Comparison of ENCODE assay signal across 8 mouse cellular contexts in the genomic region with DNA sequence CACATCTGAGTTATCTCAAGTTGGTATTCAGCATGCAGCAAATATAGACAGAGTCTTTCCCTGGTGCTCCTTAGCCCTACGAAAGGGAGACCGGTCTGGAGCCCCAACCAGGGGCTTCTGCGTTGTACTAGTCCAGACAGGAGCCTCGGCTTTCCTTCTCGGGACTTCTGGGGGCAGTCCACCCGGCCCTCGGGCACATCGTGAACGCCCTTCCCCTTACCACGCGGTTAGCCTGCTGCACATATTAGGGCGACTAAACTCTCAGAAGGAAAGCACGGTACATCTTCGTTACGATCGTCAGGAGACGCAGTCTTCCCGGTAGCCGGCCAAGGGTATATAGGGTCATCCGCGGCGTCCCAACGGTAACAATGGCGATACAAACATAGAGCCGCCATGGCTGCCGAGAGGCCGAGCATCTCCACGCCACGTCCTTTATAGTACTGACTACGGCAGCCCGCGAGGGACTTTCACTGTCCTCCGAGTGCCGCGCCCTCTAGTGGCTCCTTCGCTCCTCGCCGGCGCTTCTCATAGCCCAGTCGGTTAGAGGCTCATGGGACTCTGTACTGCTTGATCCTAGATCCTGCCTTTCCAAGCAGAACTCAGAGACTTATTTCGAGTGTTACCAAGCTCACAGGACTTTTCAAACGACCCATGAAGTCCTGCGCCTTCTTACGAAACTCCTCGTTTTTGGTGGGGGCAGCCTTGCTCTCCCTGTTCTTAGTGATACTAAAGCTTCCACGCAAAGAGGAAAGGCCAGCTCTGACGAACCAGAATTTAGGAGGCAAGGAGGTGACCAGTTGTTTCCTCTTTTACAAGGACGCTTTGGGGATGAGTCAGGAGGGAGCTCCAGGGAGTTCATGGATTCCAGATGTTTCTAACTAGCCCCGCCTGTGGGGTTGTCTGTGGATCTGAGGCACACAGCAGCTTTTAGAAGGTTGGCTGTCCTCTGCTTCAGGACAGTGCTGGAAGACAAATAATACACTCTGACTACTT. TPM values are rescaled to one million over a fixed set of nuclear protein-coding genes. Genes with fewer than 3 reads are reported as not detected.
DNase-seq lines count a peak whose midpoint lies in the region; ATAC-seq and TF ChIP-seq lines count a peak whose summit lies in the region.

No protein-coding gene starts in this region.

- ATAC-seq in kidney, embryonic 14.5 days (ENCODE audit: low FRiP score, low TSS enrichment), result peak; percentile 79
- peak; percentile 92 for ATAC-seq in limb, embryonic 14.5 days (ENCODE audit: low FRiP score, low read depth)
- peak; percentile 76 for ATAC-seq in midbrain, embryonic 16.5 days

- H3K4me2 ChIP-seq in kidney, embryonic 14.5 days (replicated peaks; ENCODE audit: low read depth, low read length), result peak overlapping the region; percentile 77
- H3K4me2 ChIP-seq in limb, embryonic 14.5 days (replicated peaks; ENCODE audit: low read depth, low read length, severe bottlenecking), result peak overlapping the region; percentile 44
- H3K4me2 ChIP-seq in midbrain, embryonic 16.5 days (ENCODE audit: low read length), result peak overlapping the region; percentile 77

- H3K9me3 ChIP-seq in heart, embryonic 10.5 days, result no peaks in the 10 kb centered on the region
- no peaks in the 10 kb centered on the region for H3K9me3 ChIP-seq in kidney, embryonic 14.5 days (ENCODE audit: control insufficient read depth, low read length)
- H3K9me3 ChIP-seq in limb, embryonic 14.5 days (ENCODE audit: control insufficient read depth, low read length), result no peaks in the 10 kb centered on the region
- no peaks in the 10 kb centered on the region for H3K9me3 ChIP-seq in midbrain, embryonic 16.5 days (replicated peaks; ENCODE audit: control insufficient read depth, low read length, poor library complexity, severe bottlenecking)

- no peaks in the 10 kb centered on the region for H3K27me3 ChIP-seq in heart, embryonic 10.5 days (ENCODE audit: insufficient read depth, poor library complexity, severe bottlenecking)
- H3K27me3 ChIP-seq in kidney, embryonic 14.5 days (ENCODE audit: control insufficient read depth, insufficient read depth, low read length), result no peaks in the 10 kb centered on the region
- H3K27me3 ChIP-seq in limb, embryonic 14.5 days (ENCODE audit: control insufficient read depth, insufficient read depth, low read length), result no peaks in the 10 kb centered on the region
- no peaks in the 10 kb centered on the region for H3K27me3 ChIP-seq in midbrain, embryonic 16.5 days (ENCODE audit: control insufficient read depth, insufficient read depth, low read depth, low read length)
- H3K27me3 ChIP-seq in spleen, adult 2 months (ENCODE audit: control insufficient read depth, insufficient read depth, low read length), result no peaks in the 10 kb centered on the region

- peak; percentile 96 to 97 for DNase-seq in B cell, adult 2 months
- peak; percentile 98 for DNase-seq in brain, adult 2 months (ENCODE audit: low read depth, low spot score)
- DNase-seq in heart, embryonic 10.5 days (ENCODE audit: low spot score), result peak; percentile 96
- DNase-seq in limb, embryonic 14.5 days (ENCODE audit: low spot score), result peak; percentile 97
- DNase-seq in spleen, adult 2 months (ENCODE audit: low read depth in 1 of 2, low spot score in 2 of 2), result peak; percentile 86 to 93

- peaks cover 15% of the 10 kb centered on the region; the same call in 1 of the 2 replicates for H3K4me1 ChIP-seq in embryonic fibroblast, embryonic 13.5 days (ENCODE audit: control insufficient read depth, insufficient read depth, low read length)
- peaks cover 41% of the 10 kb centered on the region for H3K4me1 ChIP-seq in heart, embryonic 10.5 days
- peaks cover 16% of the 10 kb centered on the region for H3K4me1 ChIP-seq in kidney, embryonic 14.5 days (ENCODE audit: control insufficient read depth, insufficient read depth, low read length)
- peaks cover 18% of the 10 kb centered on the region for H3K4me1 ChIP-seq in limb, embryonic 14.5 days (ENCODE audit: control insufficient read depth, insufficient read depth, low read length)
- peaks cover 25% of the 10 kb centered on the region for H3K4me1 ChIP-seq in midbrain, embryonic 16.5 days (ENCODE audit: control insufficient read depth, insufficient read depth, low read length)
- H3K4me1 ChIP-seq in spleen, adult 2 months (ENCODE audit: control insufficient read depth, insufficient read depth, insufficient read length), result peaks cover 14% of the 10 kb centered on the region; the same call in 1 of the 2 replicates

- WGBS in heart, embryonic 10.5 days, result 4% methylated on average over 49 of the region's 49 CpGs
- 4% methylated on average over 49 of the region's 49 CpGs for WGBS in kidney, embryonic 14.5 days
- 3% methylated on average over 49 of the region's 49 CpGs for WGBS in limb, embryonic 14.5 days
- 5% methylated on average over 49 of the region's 49 CpGs for WGBS in midbrain, embryonic 16.5 days
- WGBS in spleen, adult 2 months, result 6% methylated on average over 49 of the region's 49 CpGs

- peak overlapping the region; percentile 98 for H3K4me3 ChIP-seq in embryonic fibroblast, embryonic 13.5 days (ENCODE audit: insufficient read depth, low read length)
- peak overlapping the region; percentile 86 for H3K4me3 ChIP-seq in heart, embryonic 10.5 days
- peak overlapping the region; percentile 98 for H3K4me3 ChIP-seq in kidney, embryonic 14.5 days (ENCODE audit: low read length)
- peak overlapping the region; percentile 96 for H3K4me3 ChIP-seq in limb, embryonic 14.5 days (replicated peaks; ENCODE audit: low read length)
- peak overlapping the region; percentile 75 for H3K4me3 ChIP-seq in midbrain, embryonic 16.5 days (ENCODE audit: low read depth, low read length)
- peak overlapping the region; percentile 98 for H3K4me3 ChIP-seq in spleen, adult 2 months (ENCODE audit: extremely low read depth, insufficient read depth, insufficient read length)

- peak overlapping the region; percentile 87 for H3K9ac ChIP-seq in kidney, embryonic 14.5 days (ENCODE audit: low read depth, low read length)
- H3K9ac ChIP-seq in limb, embryonic 14.5 days (ENCODE audit: low read depth, low read length, severe bottlenecking), result peak overlapping the region; percentile 95
- peak overlapping the region; percentile 81 for H3K9ac ChIP-seq in midbrain, embryonic 16.5 days (ENCODE audit: low read depth, low read length)

- peak; percentile 64; the same call in 1 of the 2 replicates for TF ChIP-seq CTCF in embryonic fibroblast, embryonic 13.5 days (IDR thresholded peaks at IDR 0.05; ENCODE audit: borderline replicate concordance, insufficient read depth, low read length)
- peak; percentile 98 for TF ChIP-seq CTCF in spleen, adult 2 months (IDR thresholded peaks at IDR 0.05; ENCODE audit: extremely low read depth, insufficient read depth, insufficient read length, insufficient replicate concordance)

- H3K27ac ChIP-seq in embryonic fibroblast, embryonic 13.5 days (ENCODE audit: insufficient read depth, low read length), result peak overlapping the region; percentile 97
- peak overlapping the region; percentile 94 for H3K27ac ChIP-seq in heart, embryonic 10.5 days
- H3K27ac ChIP-seq in kidney, embryonic 14.5 days (ENCODE audit: low read depth, low read length), result peak overlapping the region; percentile 75
- H3K27ac ChIP-seq in limb, embryonic 14.5 days (replicated peaks; ENCODE audit: low read depth, low read length), result peak overlapping the region; percentile 83
- H3K27ac ChIP-seq in midbrain, embryonic 16.5 days (ENCODE audit: low read length), result peak overlapping the region; percentile 83
- peak overlapping the region; percentile 82 for H3K27ac ChIP-seq in spleen, adult 2 months (ENCODE audit: insufficient read depth, low read length)

- peak; percentile 98 for TF ChIP-seq POLR2A in embryonic fibroblast, embryonic 13.5 days (IDR thresholded peaks at IDR 0.05; ENCODE audit: low read depth, low read length)
- peak; percentile 97; the same call in 1 of the 2 replicates for TF ChIP-seq POLR2A in limb, embryonic 14.5 days (IDR thresholded peaks at IDR 0.05; ENCODE audit: borderline replicate concordance, extremely low read depth, insufficient read depth, insufficient read length)
- TF ChIP-seq POLR2A in spleen, adult 2 months (IDR thresholded peaks at IDR 0.05; ENCODE audit: low read depth, low read length), result peak; percentile 87

- peaks cover 41% of the 10 kb centered on the region for H3K36me3 ChIP-seq in heart, embryonic 10.5 days
- peaks cover 35% of the 10 kb centered on the region for H3K36me3 ChIP-seq in kidney, embryonic 14.5 days (ENCODE audit: control insufficient read depth, insufficient read depth, low read length)
- peaks cover 39% of the 10 kb centered on the region for H3K36me3 ChIP-seq in limb, embryonic 14.5 days (ENCODE audit: control insufficient read depth, insufficient read depth, low read length)
- H3K36me3 ChIP-seq in midbrain, embryonic 16.5 days (ENCODE audit: control insufficient read depth, insufficient read depth, low read length), result peaks cover 22% of the 10 kb centered on the region
- peaks cover 13% of the 10 kb centered on the region for H3K36me3 ChIP-seq in spleen, adult 2 months (ENCODE audit: control insufficient read depth, insufficient read depth, low read length)

RNA-seq across cellular contexts. Expression of a gene that starts 11.9 kb away (rescaled TPM):
- 12.0 and 16.3 TPM in 2 replicates for polyA plus RNA-seq in embryonic fibroblast, embryonic 13.5 days (2011; ENCODE audit: insufficient read length, low read depth, missing spikeins)
- polyA plus RNA-seq in heart, embryonic 10.5 days (2016; fragmentation: Nextera tagmentation; extraction: Ambion mirVana), result 15.7 and 18.2 TPM in 2 replicates
- polyA plus RNA-seq in kidney, embryonic 14.5 days (2014; fragmentation: Nextera tagmentation; extraction: Ambion mirVana), result 30.3 and 39.1 TPM in 2 replicates
- 42.2 and 62.8 TPM in 2 replicates for polyA plus RNA-seq in limb, embryonic 14.5 days (2012; rRNA removed)
- 47.5 and 54.2 TPM in 2 replicates for polyA plus RNA-seq in limb, embryonic 14.5 days (2014; fragmentation: Nextera tagmentation; extraction: Ambion mirVana)
- 153 and 155 TPM in 2 replicates for polyA plus RNA-seq in midbrain, embryonic 16.5 days (2015; fragmentation: Nextera tagmentation; extraction: Ambion mirVana)
- polyA plus RNA-seq in spleen, adult 2 months (2012; rRNA removed), result 3.0 and 3.6 TPM in 2 replicates

RNA-seq across cellular contexts. Expression of a gene that starts 30.9 kb away (rescaled TPM):
- polyA plus RNA-seq in embryonic fibroblast, embryonic 13.5 days (2011; ENCODE audit: insufficient read length, low read depth, missing spikeins), result not detected in 2 replicates
- polyA plus RNA-seq in heart, embryonic 10.5 days (2016; fragmentation: Nextera tagmentation; extraction: Ambion mirVana), result not detected in 2 replicates
- polyA plus RNA-seq in kidney, embryonic 14.5 days (2014; fragmentation: Nextera tagmentation; extraction: Ambion mirVana), result not detected in 2 replicates
- not detected in 2 replicates for polyA plus RNA-seq in limb, embryonic 14.5 days (2012; rRNA removed)
- polyA plus RNA-seq in limb, embryonic 14.5 days (2014; fragmentation: Nextera tagmentation; extraction: Ambion mirVana), result not detected in 2 replicates
- polyA plus RNA-seq in midbrain, embryonic 16.5 days (2015; fragmentation: Nextera tagmentation; extraction: Ambion mirVana), result not detected in 2 replicates
- polyA plus RNA-seq in spleen, adult 2 months (2012; rRNA removed), result 0.90 and 1.3 TPM in 2 replicates

RNA-seq across cellular contexts. Expression of a gene that starts 35.9 kb away (rescaled TPM):
- polyA plus RNA-seq in embryonic fibroblast, embryonic 13.5 days (2011; ENCODE audit: insufficient read length, low read depth, missing spikeins), result 21.4 and 22.4 TPM in 2 replicates
- 20.4 and 28.9 TPM in 2 replicates for polyA plus RNA-seq in heart, embryonic 10.5 days (2016; fragmentation: Nextera tagmentation; extraction: Ambion mirVana)
- polyA plus RNA-seq in kidney, embryonic 14.5 days (2014; fragmentation: Nextera tagmentation; extraction: Ambion mirVana), result 30.0 and 41.4 TPM in 2 replicates
- polyA plus RNA-seq in limb, embryonic 14.5 days (2012; rRNA removed), result 27.8 and 35.1 TPM in 2 replicates
- 24.1 and 28.9 TPM in 2 replicates for polyA plus RNA-seq in limb, embryonic 14.5 days (2014; fragmentation: Nextera tagmentation; extraction: Ambion mirVana)
- 4.0 and 4.1 TPM in 2 replicates for polyA plus RNA-seq in midbrain, embryonic 16.5 days (2015; fragmentation: Nextera tagmentation; extraction: Ambion mirVana)
- polyA plus RNA-seq in spleen, adult 2 months (2012; rRNA removed), result 22.7 and 27.7 TPM in 2 replicates

RNA-seq across cellular contexts. Expression of a gene that starts 53.7 kb away (rescaled TPM):
- polyA plus RNA-seq in embryonic fibroblast, embryonic 13.5 days (2011; ENCODE audit: insufficient read length, low read depth, missing spikeins), result not detected in 2 replicates
- not detected in 2 replicates for polyA plus RNA-seq in heart, embryonic 10.5 days (2016; fragmentation: Nextera tagmentation; extraction: Ambion mirVana)
- polyA plus RNA-seq in kidney, embryonic 14.5 days (2014; fragmentation: Nextera tagmentation; extraction: Ambion mirVana), result not detected in 2 replicates
- polyA plus RNA-seq in limb, embryonic 14.5 days (2012; rRNA removed), result not detected in 2 replicates
- polyA plus RNA-seq in limb, embryonic 14.5 days (2014; fragmentation: Nextera tagmentation; extraction: Ambion mirVana), result not detected in 2 replicates
- 0.30 TPM in 1 of 2 replicates, not detected in the other for polyA plus RNA-seq in midbrain, embryonic 16.5 days (2015; fragmentation: Nextera tagmentation; extraction: Ambion mirVana)
- polyA plus RNA-seq in spleen, adult 2 months (2012; rRNA removed), result not detected in 2 replicates

Comparison
In these comparisons a context has a peak if more than half of its experiments do, and no peak if none do; other contexts are left out.
1. Peak in every context shown above with its lines: DNase-seq, ATAC-seq, H3K4me3 ChIP-seq and H3K27ac ChIP-seq.